Mouse (Mus musculus): ENCODE results near the gene Cfap54. TPM values are rescaled to one million over a fixed set of nuclear protein-coding genes. Genes with fewer than 3 reads are reported as not detected.

The Cfap54 gene
- polyA plus RNA-seq, 1 experiment from 2014 or later: 0.11 TPM

DNA sequence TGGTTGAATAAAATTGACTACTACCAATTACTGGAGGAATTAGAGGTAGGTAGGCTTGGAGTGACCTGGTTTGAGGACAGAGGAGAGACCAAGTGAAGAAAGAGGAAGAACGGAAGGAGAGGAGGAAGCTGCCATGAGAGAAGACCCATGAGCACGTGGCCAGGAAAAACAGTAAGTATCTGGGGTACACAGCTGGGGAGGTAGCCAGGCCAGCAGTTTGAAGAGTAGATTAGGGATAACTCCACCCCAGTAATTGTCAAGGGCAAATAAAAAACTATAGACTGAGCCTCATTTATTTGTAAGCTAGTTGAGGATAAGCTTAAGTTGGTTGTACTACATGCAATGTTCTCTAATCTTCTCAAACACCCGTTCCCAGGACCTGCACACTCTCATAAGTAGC, 116.3 kb downstream of the Cfap54 start:
- Histone ChIP-seq H3K4me1 (ENCODE audit: insufficient read depth) (no peaks in the 10 kb centered on the region), H3K36me3 (replicated peaks; ENCODE audit: insufficient read depth, low read length) (no peaks in the 10 kb centered on the region), H3K27me3 (ENCODE audit: insufficient read depth, low read length) (no peaks in the 10 kb centered on the region), H3K9ac (replicated peaks) (no peak overlapping the region), H3K4me3 (ENCODE audit: low read depth, low read length) (no peak overlapping the region), H3K27ac (ENCODE audit: low read depth) (no peak overlapping the region), H3K4me2 (ENCODE audit: low read depth, low read length) (no peak overlapping the region), H3K9me3 (ENCODE audit: low read length) (no peaks in the 10 kb centered on the region)
- ATAC-seq (no peak), DNase-seq (no peak)
- no peak for TF ChIP-seq EP300 (IDR thresholded peaks at IDR 0.05; ENCODE audit: low read depth)
- TF ChIP-seq CTCF (IDR thresholded peaks at IDR 0.05; ENCODE audit: low read depth): no peak
- 42% methylated on average over 3 of the region's 3 CpGs for WGBS (ENCODE audit: insufficient replicate concordance)

DNA sequence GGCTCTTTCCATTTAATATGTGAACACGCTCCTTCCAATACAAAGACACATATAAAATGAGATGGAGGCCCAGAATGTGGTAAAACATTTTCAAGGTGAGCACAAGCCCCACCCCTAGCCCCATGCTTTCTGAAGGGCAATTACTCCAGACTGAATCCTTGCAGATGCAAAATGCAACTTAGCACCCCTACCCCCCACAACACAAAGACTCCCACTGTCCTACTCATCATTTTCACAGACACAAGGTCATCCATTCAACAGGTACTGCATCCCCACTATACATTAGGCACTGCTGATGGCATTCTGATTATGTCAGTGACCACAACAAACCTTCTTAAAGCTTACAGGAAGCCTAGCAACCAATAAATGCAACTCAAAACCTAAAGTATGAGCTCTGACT, 131.4 kb downstream of the Cfap54 start:
- Histone ChIP-seq H3K27ac (ENCODE audit: low read depth) (no peak overlapping the region), H3K9ac (replicated peaks) (no peak overlapping the region), H3K9me3 (ENCODE audit: low read length) (no peaks in the 10 kb centered on the region; the same call in 1 of the 2 replicates), H3K4me1 (ENCODE audit: insufficient read depth) (no peaks in the 10 kb centered on the region), H3K4me2 (ENCODE audit: low read depth, low read length) (no peak overlapping the region), H3K27me3 (ENCODE audit: insufficient read depth, low read length) (no peaks in the 10 kb centered on the region), H3K4me3 (ENCODE audit: low read depth, low read length) (no peak overlapping the region), H3K36me3 (replicated peaks; ENCODE audit: insufficient read depth, low read length) (no peaks in the 10 kb centered on the region)
- DNase-seq: no peak
- 53% methylated on average over 1 of the region's 1 CpGs for WGBS (ENCODE audit: insufficient replicate concordance)
- TF ChIP-seq CTCF (IDR thresholded peaks at IDR 0.05; ENCODE audit: low read depth) (no peak), EP300 (IDR thresholded peaks at IDR 0.05; ENCODE audit: low read depth) (no peak)
- ATAC-seq: no peak

DNA sequence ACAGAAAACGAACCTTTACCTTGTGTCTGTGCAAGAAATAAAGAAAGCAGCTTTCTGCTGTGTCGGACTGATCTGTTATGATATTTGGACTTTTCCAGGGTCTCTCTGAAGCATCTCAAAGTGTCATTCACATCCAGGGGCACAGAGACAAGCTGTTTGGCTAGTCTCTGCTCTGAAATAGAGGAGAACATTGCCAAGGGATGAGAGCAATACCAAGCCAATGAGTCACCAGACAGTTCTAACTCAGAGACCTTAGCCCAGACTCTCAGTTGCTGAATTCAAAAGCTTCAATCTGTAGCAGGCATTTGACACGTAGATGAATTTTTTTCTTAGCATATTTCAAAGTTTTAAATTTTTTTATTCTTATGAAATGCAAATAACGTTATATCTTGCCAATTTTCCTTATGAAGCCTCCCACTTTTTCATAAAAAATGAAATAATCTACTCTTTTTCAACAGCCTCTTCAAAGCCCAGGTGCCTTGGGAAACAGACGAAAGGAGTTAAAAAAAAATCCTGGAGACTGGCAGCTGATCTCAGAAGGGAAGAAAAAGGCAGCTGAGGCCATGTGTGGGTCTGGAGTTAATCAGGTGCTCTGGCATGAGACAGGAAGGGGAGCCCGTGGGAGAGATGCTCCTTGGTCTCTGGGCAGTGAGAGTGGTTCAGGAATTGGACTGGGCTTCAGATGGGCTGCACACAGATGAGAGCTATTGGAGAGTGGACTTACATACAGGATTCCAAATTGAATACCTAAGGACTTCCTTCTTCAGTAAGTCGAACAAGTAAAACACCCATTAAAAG, 138.4 kb downstream of the Cfap54 start:
- TF ChIP-seq CTCF (IDR thresholded peaks at IDR 0.05; ENCODE audit: low read depth): no peak
- ATAC-seq (no peak), DNase-seq (no peak)
- no peaks in the 10 kb centered on the region for H3K4me1 ChIP-seq (ENCODE audit: insufficient read depth)
- H3K9me3 ChIP-seq (ENCODE audit: low read length): no peaks in the 10 kb centered on the region
- no peak overlapping the region for H3K9ac ChIP-seq (replicated peaks)
- H3K36me3 ChIP-seq (replicated peaks; ENCODE audit: insufficient read depth, low read length): no peaks in the 10 kb centered on the region
- H3K4me2 ChIP-seq (ENCODE audit: low read depth, low read length): no peak overlapping the region
- no peak overlapping the region for H3K27ac ChIP-seq (ENCODE audit: low read depth)
- WGBS (ENCODE audit: insufficient replicate concordance): 63% methylated on average over 7 of the region's 7 CpGs
- no peaks in the 10 kb centered on the region for H3K27me3 ChIP-seq (ENCODE audit: insufficient read depth, low read length)
- no peak overlapping the region for H3K4me3 ChIP-seq (ENCODE audit: low read depth, low read length)

- Histone ChIP-seq H3K36me3 (replicated peaks; ENCODE audit: insufficient read depth, low read length) (no peaks in the 10 kb centered on the region), H3K9ac (replicated peaks) (no peak overlapping the region), H3K27ac (ENCODE audit: low read depth) (no peak overlapping the region), H3K4me1 (ENCODE audit: insufficient read depth) (no peaks in the 10 kb centered on the region), H3K27me3 (ENCODE audit: insufficient read depth, low read length) (no peaks in the 10 kb centered on the region), H3K4me2 (ENCODE audit: low read depth, low read length) (no peak overlapping the region), H3K4me3 (ENCODE audit: low read depth, low read length) (no peak overlapping the region), H3K9me3 (ENCODE audit: low read length) (no peaks in the 10 kb centered on the region)
- ATAC-seq: no peak
- DNase-seq: no peak
- 53% methylated on average over 1 of the region's 1 CpGs for WGBS (ENCODE audit: insufficient replicate concordance)
- no peak for TF ChIP-seq CTCF (IDR thresholded peaks at IDR 0.05; ENCODE audit: low read depth)
- TF ChIP-seq EP300 (IDR thresholded peaks at IDR 0.05; ENCODE audit: low read depth): no peak
Observed at GRCm38 (mm10) chr10:92941616-92942015, 139.8 kb downstream of the Cfap54 start.

- Histone ChIP-seq H3K27ac (ENCODE audit: low read depth) (no peak overlapping the region), H3K9me3 (ENCODE audit: low read length) (no peaks in the 10 kb centered on the region), H3K36me3 (replicated peaks; ENCODE audit: insufficient read depth, low read length) (no peaks in the 10 kb centered on the region), H3K9ac (replicated peaks) (no peak overlapping the region), H3K4me1 (ENCODE audit: insufficient read depth) (no peaks in the 10 kb centered on the region), H3K27me3 (ENCODE audit: insufficient read depth, low read length) (no peaks in the 10 kb centered on the region), H3K4me3 (ENCODE audit: low read depth, low read length) (no peak overlapping the region), H3K4me2 (ENCODE audit: low read depth, low read length) (no peak overlapping the region)
- TF ChIP-seq CTCF (IDR thresholded peaks at IDR 0.05; ENCODE audit: low read depth) (no peak), EP300 (IDR thresholded peaks at IDR 0.05; ENCODE audit: low read depth) (no peak)
- ATAC-seq (no peak), DNase-seq (no peak)
- WGBS (ENCODE audit: insufficient replicate concordance): 69% methylated on average over 10 of the region's 10 CpGs
Observed at GRCm38 (mm10) chr10:92937741-92938285, 143.6 kb downstream of the Cfap54 start.

DNA sequence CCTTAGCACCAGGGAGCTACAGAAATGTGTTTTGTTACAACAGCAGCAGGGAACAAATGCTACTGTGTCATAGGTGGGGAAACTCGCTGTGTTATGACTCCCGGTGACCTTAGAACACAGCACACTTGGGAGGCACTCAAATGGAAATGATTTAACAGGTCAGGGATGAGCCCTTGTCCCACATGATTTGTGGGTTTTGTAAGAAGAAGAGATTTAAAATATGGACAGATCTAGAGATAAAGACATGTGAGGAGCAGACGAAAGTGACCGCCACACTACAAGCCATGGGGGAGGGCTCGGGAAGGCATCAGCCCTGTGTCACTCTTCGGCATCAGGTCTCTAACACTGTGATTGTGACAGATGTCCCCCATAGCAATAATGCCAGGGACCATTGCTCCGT, 144.3 kb downstream of the Cfap54 start:
- TF ChIP-seq EP300 (IDR thresholded peaks at IDR 0.05; ENCODE audit: low read depth): no peak
- no peak for TF ChIP-seq CTCF (IDR thresholded peaks at IDR 0.05; ENCODE audit: low read depth)
- WGBS (ENCODE audit: insufficient replicate concordance): 82% methylated on average over 7 of the region's 7 CpGs
- Histone ChIP-seq H3K27me3 (ENCODE audit: insufficient read depth, low read length) (no peaks in the 10 kb centered on the region), H3K9me3 (ENCODE audit: low read length) (no peaks in the 10 kb centered on the region), H3K9ac (replicated peaks) (no peak overlapping the region), H3K4me3 (ENCODE audit: low read depth, low read length) (no peak overlapping the region), H3K27ac (ENCODE audit: low read depth) (no peak overlapping the region), H3K36me3 (replicated peaks; ENCODE audit: insufficient read depth, low read length) (no peaks in the 10 kb centered on the region), H3K4me2 (ENCODE audit: low read depth, low read length) (no peak overlapping the region), H3K4me1 (ENCODE audit: insufficient read depth) (no peaks in the 10 kb centered on the region)
- DNase-seq (no peak), ATAC-seq (no peak)

All from liver, postnatal 0 days (tissue).